Mouse (Mus musculus) intestine, postnatal 0 days (tissue): Measurements from ENCODE around the gene Tfpt. TPM values are rescaled to one million over a fixed set of nuclear protein-coding genes. Genes with fewer than 3 reads are reported as not detected.
A peak's percentile ranks its signal among the peaks of the same experiment; 100 is the strongest.

Experiments used
- ATAC-seq: fragments of 200-750 bp; cut with Nextera tagmentation; 2 replicates; pipeline ENCODE4 v1.8.0; 2017; ENCODE audit warnings: mild to moderate bottlenecking, moderate TSS enrichment, moderate library complexity
- H3K27ac ChIP-seq: fragments of 300-500 bp; sonication (generic); 2 replicates; pipeline ENCODE4 v1.5.1; 2014; ENCODE audit warnings: mild to moderate bottlenecking, low read depth, low read length, moderate library complexity
- H3K27me3 ChIP-seq: fragments of 300-500 bp; sonication (generic); replicated peaks from 2 replicates; pipeline ENCODE4 v1.6.1; 2014; ENCODE audit warnings: low read length, mixed read lengths; ENCODE audit not compliant: control insufficient read depth, insufficient read depth
- H3K36me3 ChIP-seq: fragments of 300-500 bp; sonication (generic); 2 replicates; pipeline ENCODE4 v1.6.1; 2014; ENCODE audit warnings: mild to moderate bottlenecking, moderate library complexity; ENCODE audit not compliant: control insufficient read depth, insufficient read depth
- H3K4me1 ChIP-seq: fragments of 300-500 bp; sonication (generic); replicated peaks from 2 replicates; pipeline ENCODE4 v1.6.1; 2014; ENCODE audit warnings: antibody characterized with exemption, low read length, mixed read lengths; ENCODE audit not compliant: control insufficient read depth, insufficient read depth
- H3K4me2 ChIP-seq: fragments of 300-500 bp; sonication (generic); replicated peaks from 2 replicates; pipeline ENCODE4 v1.6.1; 2014; ENCODE audit warnings: low read depth, mild to moderate bottlenecking, moderate library complexity
- H3K4me3 ChIP-seq: fragments of 300-500 bp; sonication (generic); 2 replicates; pipeline ENCODE4 v1.5.1; 2014; ENCODE audit warnings: low read depth, low read length
- H3K9ac ChIP-seq: fragments of 300-500 bp; sonication (generic); 2 replicates; pipeline ENCODE4 v1.6.1; 2014; ENCODE audit warnings: mild to moderate bottlenecking, low read depth, low read length
- H3K9me3 ChIP-seq: fragments of 300-500 bp; sonication (generic); 2 replicates; pipeline ENCODE4 v1.6.1; 2016; ENCODE audit warnings: mixed run types; ENCODE audit not compliant: control insufficient read depth
- CTCF ChIP-seq: sonication (generic); IDR thresholded peaks from 2 replicates; pipeline ENCODE4 v1.5.1; 2016; ENCODE audit warnings: low read depth, mild to moderate bottlenecking, control low read depth, antibody characterized with exemption, moderate library complexity
- WGBS: fragments of 180-500 bp; shearing (Covaris S2); extraction: QIAGEN DNeasy Blood & Tissue Kit; methylation state at CpG from one replicate; pipeline ENCODE4 v1.1.7; 2014; 5-methylcytosine and 5-hydroxymethylcytosine counted together
- polyA plus RNA-seq: library from polyadenylated mRNA; unstranded; fragments of >200 nt; fragmentation: Nextera tagmentation; extraction: Ambion mirVana; gene quantifications from 2 replicates; pipeline ENCODE4 v1.2.1, GENCODE M21; 2015

Gene Tfpt
- polyA plus RNA-seq, 1 experiment from 2014 or later: 12.2 TPM

DNA sequence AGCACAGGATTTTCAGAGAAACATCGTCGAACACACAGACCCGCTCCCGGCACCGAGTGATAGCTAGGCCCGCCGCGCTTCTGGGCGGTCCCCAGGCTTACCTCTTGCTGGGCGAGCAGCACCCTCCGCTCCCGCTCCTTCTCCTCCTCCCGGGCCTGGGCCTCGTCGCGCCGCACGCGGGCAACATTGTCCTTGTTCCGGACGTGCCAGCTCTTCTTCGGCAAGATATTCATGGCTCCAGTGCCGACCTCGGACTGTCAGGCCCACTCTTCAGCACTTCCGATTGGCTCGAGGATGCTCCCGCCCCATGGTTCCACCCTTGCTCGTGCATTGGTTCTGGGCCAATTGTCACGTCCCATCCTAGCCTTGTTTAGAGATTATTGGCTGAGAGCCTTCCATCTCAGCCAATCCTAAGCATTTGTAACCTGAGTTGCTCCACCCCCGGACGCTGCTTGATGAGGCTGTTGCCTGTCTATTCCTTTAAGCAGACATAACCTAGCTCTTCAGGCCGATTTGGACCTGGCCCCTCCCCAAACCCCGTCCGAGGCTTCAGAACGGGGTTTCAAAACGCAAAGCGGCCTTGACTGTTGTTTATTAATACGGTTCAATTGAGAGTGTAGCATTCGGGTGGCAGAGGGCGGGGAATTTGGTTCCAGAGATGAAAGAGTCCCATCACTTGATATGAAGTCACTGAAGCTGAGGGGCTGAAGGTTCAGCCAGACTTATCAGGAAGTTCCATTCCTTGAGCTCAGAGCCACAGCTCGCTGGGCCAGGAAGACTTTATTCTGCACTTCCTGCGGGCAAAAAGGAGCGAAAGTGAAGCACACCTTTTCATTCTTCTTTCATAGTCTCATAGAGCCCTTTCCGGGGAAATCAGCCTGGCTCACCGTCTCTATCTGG lies 35.7 kb upstream of the Tfpt start, which contains the start of gene Leng1:
Gene Leng1 (minus strand): TSS at position 626 of the 900 bp plus-strand sequence.
- Histone ChIP-seq H3K4me3 (peak within 1 kb of the TSS; percentile 56), H3K27ac (peak within 1 kb of the TSS; percentile 84), H3K36me3 (peaks cover 21% of the 10 kb centered on the region), H3K9ac (peak within 1 kb of the TSS; percentile 76), H3K4me2 (peak within 1 kb of the TSS; percentile 71), H3K27me3 (no peaks in the 10 kb centered on the region), H3K4me1 (no peaks in the 10 kb centered on the region), H3K9me3 (no peaks in the 10 kb centered on the region)
- 2% methylated on average over 45 of the region's 45 CpGs for WGBS
- no peak for TF ChIP-seq CTCF
- peak; percentile 98 for ATAC-seq

GRCm38 (mm10) chr7:3664524-3665214 lies 34.9 kb upstream of the Tfpt start:
- peak overlapping the region; percentile 56 for H3K4me3 ChIP-seq
- TF ChIP-seq CTCF: no peak
- ATAC-seq: peak; percentile 66
- no peaks in the 10 kb centered on the region for H3K27me3 ChIP-seq
- H3K36me3 ChIP-seq: peaks cover 29% of the 10 kb centered on the region
- no peaks in the 10 kb centered on the region for H3K9me3 ChIP-seq
- peak overlapping the region; percentile 84 for H3K27ac ChIP-seq
- WGBS: 24% methylated on average over 15 of the region's 15 CpGs
- H3K4me1 ChIP-seq: no peaks in the 10 kb centered on the region
- H3K4me2 ChIP-seq: peak overlapping the region; percentile 71
- peak overlapping the region; percentile 76 for H3K9ac ChIP-seq

DNA sequence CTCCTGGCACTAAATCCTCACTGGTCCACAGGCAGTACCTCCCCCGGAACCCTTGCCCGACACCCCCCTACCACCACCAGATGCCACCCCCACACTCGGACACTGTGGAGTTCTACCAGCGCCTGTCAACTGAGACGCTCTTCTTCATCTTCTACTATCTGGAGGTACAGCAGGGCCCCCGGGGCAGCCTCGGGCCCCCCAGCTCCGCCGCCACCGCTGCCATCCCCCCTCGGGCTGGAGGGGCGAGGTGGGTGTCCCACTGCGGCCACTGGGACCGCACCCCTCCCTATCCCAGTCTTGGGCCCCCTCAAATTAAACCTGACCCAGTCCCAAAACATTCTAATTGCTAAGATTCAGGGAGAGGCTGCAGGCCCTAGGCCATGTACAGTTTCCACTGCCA lies 28.8 kb upstream of the Tfpt start:
- Histone ChIP-seq H3K9ac (no peak overlapping the region), H3K4me2 (no peak overlapping the region), H3K36me3 (peaks cover 87% of the 10 kb centered on the region), H3K27ac (no peak overlapping the region), H3K4me3 (no peak overlapping the region), H3K4me1 (no peaks in the 10 kb centered on the region), H3K27me3 (no peaks in the 10 kb centered on the region), H3K9me3 (no peaks in the 10 kb centered on the region)
- WGBS: 89% methylated on average over 14 of the region's 14 CpGs
- no peak for ATAC-seq
- TF ChIP-seq CTCF: no peak

DNA sequence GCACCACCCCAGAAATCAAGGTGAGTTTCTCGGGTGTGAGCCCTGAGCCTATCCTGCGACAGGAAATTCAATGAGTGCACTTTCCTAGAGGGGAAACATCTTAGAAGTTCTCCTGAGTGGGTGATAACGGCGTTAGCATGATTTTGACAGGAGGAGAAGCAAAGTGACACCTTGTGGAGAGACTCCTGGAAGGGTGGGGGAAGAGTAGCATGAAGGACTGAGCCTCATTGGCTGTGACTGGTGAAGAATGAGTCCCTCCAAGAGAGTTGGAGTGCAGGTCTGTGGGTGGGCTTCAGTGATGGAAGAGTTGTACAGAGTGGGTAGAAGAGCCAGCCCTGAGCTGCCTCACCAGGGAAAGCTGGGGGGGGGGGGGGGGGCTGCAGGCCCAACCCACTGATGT lies 27.2 kb upstream of the Tfpt start:
- peaks cover 92% of the 10 kb centered on the region for H3K36me3 ChIP-seq
- no peak for TF ChIP-seq CTCF

DNA sequence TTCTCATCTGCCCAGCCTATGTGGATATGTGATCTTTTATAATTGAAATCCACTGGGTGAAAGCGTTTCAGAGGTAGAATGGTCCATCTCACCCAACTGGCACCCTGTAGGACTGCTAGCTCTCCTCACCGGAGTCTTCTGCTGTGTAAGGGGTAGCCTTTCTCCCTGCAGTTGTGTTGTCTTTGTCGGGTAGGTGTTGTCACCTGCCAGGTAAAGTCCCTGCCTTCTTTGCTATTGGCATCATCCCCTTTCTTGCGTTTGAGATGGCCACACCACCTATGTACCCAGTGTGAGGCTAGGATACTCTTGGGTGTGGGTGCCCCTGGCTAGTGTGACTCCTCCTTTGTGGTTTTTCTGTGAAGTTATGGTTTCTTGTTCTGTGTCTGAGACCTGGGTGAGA lies 16.9 kb upstream of the Tfpt start:
- H3K4me2 ChIP-seq: peak overlapping the region; percentile 73
- H3K4me1 ChIP-seq: peaks cover 13% of the 10 kb centered on the region; the same call in 1 of the 2 replicates
- H3K9ac ChIP-seq: peak overlapping the region; percentile 94
- TF ChIP-seq CTCF: no peak
- 48% methylated on average over 4 of the region's 4 CpGs for WGBS
- H3K27me3 ChIP-seq: no peaks in the 10 kb centered on the region
- H3K9me3 ChIP-seq: no peaks in the 10 kb centered on the region
- ATAC-seq: no peak
- H3K27ac ChIP-seq: no peak overlapping the region
- peaks cover 12% of the 10 kb centered on the region for H3K36me3 ChIP-seq
- H3K4me3 ChIP-seq: peak overlapping the region; percentile 78

More for the DNA sequence above, 27.2 kb upstream of the Tfpt start:
- Histone ChIP-seq H3K4me2 (no peak overlapping the region), H3K9me3 (no peaks in the 10 kb centered on the region), H3K9ac (no peak overlapping the region), H3K4me1 (no peaks in the 10 kb centered on the region), H3K27me3 (no peaks in the 10 kb centered on the region), H3K27ac (no peak overlapping the region), H3K4me3 (no peak overlapping the region)
- WGBS: 83% methylated on average over 4 of the region's 4 CpGs
- no peak for ATAC-seq

- H3K9me3 ChIP-seq: no peaks in the 10 kb centered on the region
- H3K4me2 ChIP-seq: peak overlapping the region; percentile 73
- TF ChIP-seq CTCF: no peak
- no peak overlapping the region for H3K27ac ChIP-seq
- H3K4me1 ChIP-seq: peaks cover 13% of the 10 kb centered on the region; the same call in 1 of the 2 replicates
- H3K36me3 ChIP-seq: peaks cover 12% of the 10 kb centered on the region
- H3K9ac ChIP-seq: peak overlapping the region; percentile 94
- 4% methylated on average over 9 of the region's 9 CpGs for WGBS
- H3K27me3 ChIP-seq: no peaks in the 10 kb centered on the region
- peak overlapping the region; percentile 78 for H3K4me3 ChIP-seq
- ATAC-seq: no peak
These were observed 16.5 kb upstream of the Tfpt start for GRCm38 (mm10) chr7:3646188-3646587.
